Mouse (Mus musculus) liver, embryonic 14.5 days (tissue): ENCODE measurements at regions not wholly inside any gene's neighbourhood (a gene's known extent, or its start where the extent isn't known, plus 50 kb on each side); places are given as distances from the start of the nearest gene placed in this dataset.

Source experiments
- CTCF ChIP-seq: IDR thresholded peaks from 2 replicates; pipeline ENCODE4 v1.5.1; 2016; ENCODE audit warnings: antibody characterized with exemption, low read depth, control low read depth
- EP300 ChIP-seq: IDR thresholded peaks from 2 replicates; pipeline ENCODE4 v1.6.1; 2016; ENCODE audit warnings: antibody characterized with exemption, low read depth

DNA sequence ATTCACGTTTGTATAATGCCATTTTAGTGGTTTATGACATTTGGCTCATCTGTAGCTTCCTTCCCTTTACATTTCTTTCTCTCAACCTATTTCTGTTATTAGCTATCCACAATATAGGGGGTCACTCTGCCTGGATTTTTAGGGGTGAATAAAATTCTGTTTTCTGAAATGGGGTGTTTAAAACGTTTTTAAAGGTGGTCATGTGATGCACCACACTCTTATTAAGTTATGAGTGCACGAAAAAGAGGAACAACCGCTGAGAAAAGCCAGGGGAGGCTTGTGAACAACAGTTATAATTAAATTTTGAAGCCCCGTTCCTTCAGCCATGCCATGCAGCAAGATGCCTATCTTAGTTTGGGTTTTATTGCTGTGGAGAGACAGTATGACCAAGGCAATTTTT is 87.0 kb upstream of the Hgf start:
- TF ChIP-seq CTCF = no peak
- TF ChIP-seq EP300 = no peak
